Mouse (Mus musculus) cerebellum, adult 2 months (tissue): Measurements from ENCODE around the gene Ccna2. TPM values are rescaled to one million over a fixed set of nuclear protein-coding genes. Genes with fewer than 3 reads are reported as not detected.

ENCODE experiments used
- DNase-seq, 2 experiments: peaks; one replicate each; pipeline ENCODE4 v3.0.0; 2021
- H3K27ac ChIP-seq: fragments of 200-500 bp; 2 replicates; pipeline ENCODE4 v1.5.1; 2012; ENCODE audit warnings: low read length, control low read depth, inconsistent platforms; ENCODE audit not compliant: insufficient read depth
- H3K27me3 ChIP-seq: fragments of 200-500 bp; 2 replicates; pipeline ENCODE4 v1.6.1; 2012; ENCODE audit warnings: inconsistent platforms, mild to moderate bottlenecking, low read length, moderate library complexity; ENCODE audit not compliant: control insufficient read depth, insufficient read depth
- H3K4me1 ChIP-seq: fragments of 200-500 bp; 2 replicates; pipeline ENCODE4 v1.6.1; 2011; ENCODE audit warnings: low read length; ENCODE audit not compliant: control insufficient read depth, insufficient read depth
- H3K4me3 ChIP-seq: fragments of 200-500 bp; replicated peaks from 2 replicates; pipeline ENCODE3; 2011; ENCODE audit warnings: mild to moderate bottlenecking, low read depth, low read length, control low read depth; ENCODE audit not compliant: insufficient read depth
- CTCF ChIP-seq: fragments of 200-500 bp; IDR thresholded peaks from 2 replicates; pipeline ENCODE4 v1.5.1; 2011; ENCODE audit warnings: low read depth, mild to moderate bottlenecking, control low read depth, low read length, moderate library complexity, borderline replicate concordance; ENCODE audit not compliant: insufficient read depth
- POLR2A ChIP-seq: fragments of 200-500 bp; IDR thresholded peaks from 2 replicates; pipeline ENCODE4 v1.6.1; 2011; ENCODE audit warnings: low read length, control low read depth, borderline replicate concordance; ENCODE audit not compliant: insufficient read depth
- WGBS: fragments of 180-500 bp; shearing (Covaris S2); methylation state at CpG from one replicate; pipeline ENCODE4 v1.1.7; 2018; 5-methylcytosine and 5-hydroxymethylcytosine counted together
- polyA plus RNA-seq: library from polyadenylated mRNA; depleted of rRNA; stranded (reverse); fragments of >200 nt; gene quantifications from 2 replicates; pipeline ENCODE4 v1.2.3, GENCODE M21; 2012

Gene Ccna2
- polyA plus RNA-seq, 1 experiment = 1.9 TPM

GRCm38 (mm10) chr3:36551343-36551742 is 20.6 kb downstream of the Ccna2 start:
- DNase-seq = peak in 1 of 2 experiments; percentile 40
- 3% methylated on average over 9 of the region's 9 CpGs for WGBS
- H3K27ac ChIP-seq = peak overlapping the region; percentile 69
- TF ChIP-seq CTCF (no peak), POLR2A (no peak)
- peak overlapping the region; percentile 91 for H3K4me3 ChIP-seq
- H3K27me3 ChIP-seq = no peaks in the 10 kb centered on the region
- H3K4me1 ChIP-seq = no peaks in the 10 kb centered on the region; the same call in 1 of the 2 replicates

GRCm38 (mm10) chr3:36544961-36545360 is 27.0 kb downstream of the Ccna2 start:
- no peak for TF ChIP-seq CTCF
- TF ChIP-seq POLR2A = no peak
- 76% methylated on average over 3 of the region's 3 CpGs for WGBS
- Histone ChIP-seq H3K4me1 (no peaks in the 10 kb centered on the region), H3K4me3 (no peak overlapping the region), H3K27me3 (no peaks in the 10 kb centered on the region), H3K27ac (no peak overlapping the region)
- no peak for DNase-seq

GRCm38 (mm10) chr3:36541399-36541798 is 30.6 kb downstream of the Ccna2 start:
- TF ChIP-seq CTCF (no peak), POLR2A (no peak)
- no peaks in the 10 kb centered on the region for H3K27me3 ChIP-seq
- H3K27ac ChIP-seq = no peak overlapping the region
- no peak for DNase-seq
- H3K4me3 ChIP-seq = no peak overlapping the region
- 82% methylated on average over 2 of the region's 2 CpGs for WGBS
- H3K4me1 ChIP-seq = no peaks in the 10 kb centered on the region

GRCm38 (mm10) chr3:36540756-36541155 is 31.2 kb downstream of the Ccna2 start:
- H3K27me3 ChIP-seq = no peaks in the 10 kb centered on the region
- no peak overlapping the region for H3K4me3 ChIP-seq
- WGBS = 57% methylated on average over 2 of the region's 2 CpGs
- TF ChIP-seq POLR2A (no peak), CTCF (no peak)
- no peak overlapping the region for H3K27ac ChIP-seq
- no peaks in the 10 kb centered on the region for H3K4me1 ChIP-seq
- no peak for DNase-seq

- Histone ChIP-seq H3K4me1 (no peaks in the 10 kb centered on the region), H3K27me3 (no peaks in the 10 kb centered on the region), H3K4me3 (no peak overlapping the region), H3K27ac (no peak overlapping the region)
- TF ChIP-seq CTCF = no peak
- WGBS = 58% methylated on average over 4 of the region's 4 CpGs
- DNase-seq = no peak
Observed at GRCm38 (mm10) chr3:36537701-36538470, 34.1 kb downstream of the Ccna2 start.

- no peak overlapping the region for H3K4me3 ChIP-seq
- H3K27ac ChIP-seq = no peak overlapping the region
- no peak for DNase-seq
- H3K27me3 ChIP-seq = no peaks in the 10 kb centered on the region
- WGBS = 92% methylated on average over 12 of the region's 12 CpGs
- no peak for TF ChIP-seq POLR2A
- H3K4me1 ChIP-seq = no peaks in the 10 kb centered on the region
Observed at GRCm38 (mm10) chr3:36536041-36536440, 35.9 kb downstream of the Ccna2 start.

- no peak for DNase-seq
- no peaks in the 10 kb centered on the region for H3K27me3 ChIP-seq
- WGBS = 3% methylated on average over 1 of the region's 1 CpGs
- no peak for TF ChIP-seq CTCF
- TF ChIP-seq POLR2A = no peak
- no peak overlapping the region for H3K4me3 ChIP-seq
- H3K4me1 ChIP-seq = no peaks in the 10 kb centered on the region
- H3K27ac ChIP-seq = no peak overlapping the region
Observed at GRCm38 (mm10) chr3:36533201-36533672, 38.7 kb downstream of the Ccna2 start.

- TF ChIP-seq CTCF (no peak), POLR2A (no peak)
- H3K4me1 ChIP-seq = no peaks in the 10 kb centered on the region
- 41% methylated on average over 7 of the region's 7 CpGs for WGBS
- DNase-seq = no peak
- no peak overlapping the region for H3K4me3 ChIP-seq
- H3K27ac ChIP-seq = no peak overlapping the region
- H3K27me3 ChIP-seq = no peaks in the 10 kb centered on the region
Observed at GRCm38 (mm10) chr3:36532738-36533137, 39.2 kb downstream of the Ccna2 start.
